Mouse (Mus musculus) brown adipose tissue, adult 24 weeks (tissue): ENCODE data around the gene Padi2. TPM values are rescaled to one million over a fixed set of nuclear protein-coding genes. Genes with fewer than 3 reads are reported as not detected.
A peak's percentile ranks its signal among the peaks of the same experiment; 100 is the strongest.

Experiments
- H3K27ac ChIP-seq: fragments of 200-500 bp; replicated peaks from 2 replicates; pipeline ENCODE4 v1.5.1; 2012; ENCODE audit warnings: low read depth, mild to moderate bottlenecking, low read length
- H3K4me1 ChIP-seq: fragments of 200-500 bp; 2 replicates; pipeline ENCODE4 v1.6.1; 2012; ENCODE audit warnings: low read length, mixed read lengths; ENCODE audit not compliant: control insufficient read depth, insufficient read depth, insufficient read length
- H3K4me3 ChIP-seq: fragments of 200-500 bp; 2 replicates; pipeline ENCODE4 v1.5.1; 2012; ENCODE audit warnings: low read depth, mild to moderate bottlenecking, low read length, moderate library complexity; ENCODE audit not compliant: insufficient read depth
- polyA plus RNA-seq: library from polyadenylated mRNA; stranded (reverse); fragments of >200 nt; gene quantifications from 2 replicates; pipeline ENCODE4 v1.2.4, GENCODE M21; 2012; ENCODE audit not compliant: missing spikeins, insufficient read depth, insufficient read length

Gene Padi2
- polyA plus RNA-seq, 1 experiment, result 1.6 TPM

GRCm38 (mm10) chr4:140928349-140928748, 22.2 kb downstream of the Padi2 start:
- Histone ChIP-seq H3K4me3 (no peak overlapping the region), H3K27ac (no peak overlapping the region), H3K4me1 (no peaks in the 10 kb centered on the region)

DNA sequence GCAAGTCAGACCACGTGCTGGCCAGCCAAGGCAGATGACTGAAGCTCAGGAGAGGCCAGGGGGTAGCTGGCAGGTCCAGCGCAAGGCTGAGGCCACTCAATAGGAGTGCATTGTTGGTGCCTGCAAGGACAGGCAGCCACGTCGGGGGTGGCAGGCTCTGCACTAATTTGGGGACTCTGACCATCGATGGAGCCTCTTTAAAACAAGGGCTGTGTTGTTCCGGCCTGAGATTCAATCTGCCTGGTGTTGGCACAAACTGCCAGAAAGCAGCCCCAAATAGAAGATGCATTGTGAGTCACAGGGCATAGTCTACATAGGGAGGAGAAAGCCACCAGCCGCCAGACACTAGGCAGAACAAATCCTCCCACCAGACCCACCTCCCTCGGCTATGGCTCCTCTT, 23.6 kb downstream of the Padi2 start:
- Histone ChIP-seq H3K4me1 (no peaks in the 10 kb centered on the region), H3K27ac (no peak overlapping the region), H3K4me3 (no peak overlapping the region)

DNA sequence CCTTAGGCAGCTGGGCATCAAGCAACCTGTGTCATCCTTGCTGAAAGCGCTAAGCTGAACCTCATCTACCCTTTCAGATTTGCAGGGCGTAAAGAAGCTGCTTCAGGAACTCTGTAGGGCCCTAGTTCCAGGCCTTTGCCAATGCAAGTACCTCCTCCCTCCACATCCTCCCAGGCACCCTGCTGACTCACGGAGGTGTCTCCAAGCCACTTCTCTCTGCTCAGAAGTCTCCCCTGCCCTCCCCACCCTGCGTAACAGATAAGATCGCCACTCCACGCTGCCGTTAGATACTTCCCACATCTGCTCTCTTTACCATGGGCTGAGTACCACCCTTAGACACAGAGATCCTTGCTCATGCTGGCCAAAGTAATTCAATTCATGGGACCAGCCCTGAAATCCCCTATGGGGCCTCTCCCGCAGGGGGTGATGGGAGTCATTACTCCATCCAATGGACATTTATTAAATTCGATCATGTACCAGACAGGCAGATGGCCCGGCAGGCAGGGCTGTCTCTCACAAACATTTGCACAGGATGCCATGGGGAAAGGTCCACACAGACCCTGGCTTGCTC, 24.8 kb downstream of the Padi2 start:
- Histone ChIP-seq H3K27ac (no peak overlapping the region), H3K4me1 (no peaks in the 10 kb centered on the region)

DNA sequence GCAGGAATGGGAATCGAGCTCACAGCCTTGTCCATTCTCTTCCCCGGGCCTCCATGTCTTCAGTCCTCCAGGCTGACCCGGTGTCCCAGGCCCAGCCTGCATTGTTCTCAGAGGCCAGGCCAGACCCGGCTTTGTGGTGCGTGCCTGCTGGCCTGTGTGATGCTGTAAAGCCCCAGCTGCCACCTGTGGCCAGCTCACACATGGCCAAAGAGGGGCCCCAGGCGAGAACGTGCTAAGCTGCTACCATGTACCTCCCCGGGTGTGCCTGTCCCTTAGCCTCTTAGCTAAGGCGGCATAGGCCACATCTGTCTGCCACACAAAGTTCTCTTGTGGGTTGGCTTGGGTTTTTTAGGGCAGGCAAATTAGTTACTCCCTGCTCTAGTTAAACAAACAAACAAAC, 29.5 kb downstream of the Padi2 start:
- Histone ChIP-seq H3K4me1 (no peaks in the 10 kb centered on the region), H3K27ac (no peak overlapping the region), H3K4me3 (no peak overlapping the region)

More for the DNA sequence above, 24.8 kb downstream of the Padi2 start:
- H3K4me3 ChIP-seq, result no peak overlapping the region

DNA sequence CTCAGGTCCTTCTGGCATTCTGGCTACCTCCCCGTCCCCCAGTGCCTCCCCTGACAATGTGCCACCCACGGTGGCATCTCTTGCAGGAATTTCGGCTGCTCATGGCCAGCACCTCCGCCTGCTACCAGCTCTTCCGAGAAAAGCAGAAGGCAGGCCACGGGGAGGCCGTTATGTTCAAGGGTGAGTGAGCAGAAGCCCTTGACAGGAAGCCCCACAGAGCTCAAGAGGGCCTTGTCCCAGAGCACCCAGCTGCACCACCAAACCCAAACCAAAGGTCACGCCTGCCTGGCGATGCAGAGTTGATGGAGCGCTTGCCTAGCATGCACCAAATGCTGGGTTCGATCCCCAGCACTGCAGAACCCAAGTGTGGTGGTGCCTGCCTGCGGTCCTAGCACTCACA, 38.2 kb downstream of the Padi2 start:
- peak overlapping the region; percentile 24; the same call in 1 of the 2 replicates for H3K27ac ChIP-seq

DNA sequence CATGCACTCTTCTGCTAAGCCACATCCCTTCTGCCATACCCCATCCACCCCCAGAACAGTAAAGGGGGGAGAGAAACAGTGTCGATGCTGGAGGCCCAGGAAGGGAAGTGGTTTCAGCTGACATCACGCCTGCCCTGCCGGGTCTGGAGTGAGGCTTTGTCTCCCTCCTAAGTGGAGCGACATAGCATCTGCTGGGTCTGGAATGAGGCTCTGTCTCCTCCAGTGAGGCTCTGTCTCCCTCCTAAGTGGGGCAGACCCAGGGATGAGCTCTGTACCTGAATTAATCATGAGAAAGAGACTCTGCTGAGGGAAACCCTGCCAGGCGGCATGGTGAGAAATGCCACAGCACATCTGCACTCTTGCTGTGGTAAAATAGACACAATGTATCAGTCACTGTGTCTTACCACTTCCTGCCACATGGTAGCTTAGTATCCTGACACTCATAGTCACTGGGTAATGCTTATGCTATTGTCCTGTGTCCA, 38.9 kb downstream of the Padi2 start:
- 0 out of 2 replicates have a peak overlapping the region, but pooled peaks have one; percentile 36 for H3K27ac ChIP-seq
- no peak overlapping the region for H3K4me3 ChIP-seq
- no peaks in the 10 kb centered on the region for H3K4me1 ChIP-seq

More for the DNA sequence above, 38.2 kb downstream of the Padi2 start:
- Histone ChIP-seq H3K4me1 (no peaks in the 10 kb centered on the region), H3K4me3 (no peak overlapping the region)

DNA sequence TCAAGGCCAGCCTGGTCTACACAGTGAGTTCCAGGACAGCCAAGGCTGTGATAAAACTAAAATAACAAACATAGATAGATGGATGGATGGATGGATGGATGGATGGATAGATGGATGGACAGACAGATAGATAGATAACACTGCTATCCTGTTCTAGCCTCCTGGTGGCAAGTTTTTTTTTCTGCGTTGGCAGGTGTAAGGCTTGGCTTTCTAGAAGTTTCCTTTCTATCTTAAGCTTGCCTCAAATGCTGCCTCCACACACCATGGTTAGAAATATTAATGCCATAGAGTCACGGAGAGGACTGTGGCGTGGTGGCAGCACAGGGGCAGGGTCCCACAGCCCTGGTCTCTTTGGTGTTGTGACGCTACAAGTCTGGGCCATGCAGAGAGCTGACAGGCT, 39.4 kb downstream of the Padi2 start:
- Histone ChIP-seq H3K4me1 (no peaks in the 10 kb centered on the region), H3K4me3 (no peak overlapping the region), H3K27ac (0 out of 2 replicates have a peak overlapping the region, but pooled peaks have one; percentile 12)

- Histone ChIP-seq H3K27ac (no peak overlapping the region), H3K4me3 (no peak overlapping the region), H3K4me1 (no peaks in the 10 kb centered on the region)
Measured at GRCm38 (mm10) chr4:140946048-140946447, 39.9 kb downstream of the Padi2 start.

DNA sequence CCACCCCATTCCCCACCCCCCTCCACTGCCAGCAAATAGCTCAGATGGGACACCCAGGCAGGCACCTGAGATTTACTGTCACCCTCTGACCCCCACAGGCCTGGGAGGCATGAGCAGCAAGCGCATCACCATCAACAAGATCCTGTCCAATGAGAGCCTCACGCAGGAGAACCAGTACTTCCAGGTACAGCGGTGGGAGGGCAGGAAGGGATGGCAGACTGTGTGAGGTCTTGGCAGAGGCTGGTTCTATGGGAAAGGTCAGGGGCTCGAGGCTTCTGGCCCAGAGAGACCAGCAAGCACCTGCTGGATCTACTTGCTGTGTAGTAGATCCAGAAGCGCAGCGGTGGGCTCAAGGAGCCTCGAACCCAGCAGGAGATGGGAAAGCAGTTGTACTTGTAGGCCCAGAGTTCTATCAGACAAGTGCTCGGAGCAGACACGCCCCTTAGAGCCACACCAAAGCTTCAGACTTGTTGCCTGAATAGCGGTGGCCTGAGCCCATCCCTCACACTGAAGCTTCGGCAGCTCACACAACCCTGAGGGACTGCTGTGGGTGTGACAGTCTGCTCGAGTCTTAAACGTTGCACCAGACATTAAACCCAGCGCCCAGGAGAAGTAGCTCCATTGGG, 40.5 kb downstream of the Padi2 start:
- no peaks in the 10 kb centered on the region for H3K4me1 ChIP-seq
- H3K4me3 ChIP-seq, result no peak overlapping the region
- H3K27ac ChIP-seq, result no peak overlapping the region

- Histone ChIP-seq H3K4me1 (no peaks in the 10 kb centered on the region), H3K4me3 (no peak overlapping the region), H3K27ac (no peak overlapping the region)
Measured at GRCm38 (mm10) chr4:140947487-140948440, 41.6 kb downstream of the Padi2 start.

DNA sequence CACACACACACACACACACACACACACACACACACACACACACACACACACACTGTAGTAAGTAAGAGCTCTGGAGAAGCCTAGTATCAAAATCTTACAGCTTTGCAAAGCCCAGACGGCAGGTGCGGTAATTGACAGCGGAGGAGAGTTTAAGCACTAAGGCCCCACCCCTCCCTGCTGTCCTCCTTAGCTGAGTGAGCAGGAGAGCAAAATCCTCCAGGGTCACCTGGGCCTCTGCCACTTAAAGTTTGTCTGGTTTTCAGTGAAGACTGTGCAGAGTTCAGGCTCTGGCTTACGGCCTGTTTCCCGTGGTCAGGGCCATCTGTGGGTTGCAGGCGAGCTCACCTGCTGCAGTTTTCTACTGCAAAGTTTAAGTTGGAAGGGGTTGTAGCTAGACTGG, 42.3 kb downstream of the Padi2 start:
- Histone ChIP-seq H3K4me3 (no peak overlapping the region), H3K4me1 (no peaks in the 10 kb centered on the region), H3K27ac (no peak overlapping the region)

GRCm38 (mm10) chr4:140949052-140949451, 42.9 kb downstream of the Padi2 start:
- no peaks in the 10 kb centered on the region for H3K4me1 ChIP-seq

GRCm38 (mm10) chr4:140949616-140950015, 43.5 kb downstream of the Padi2 start:
- Histone ChIP-seq H3K4me1 (no peaks in the 10 kb centered on the region), H3K4me3 (no peak overlapping the region)

More at GRCm38 (mm10) chr4:140949052-140949451, 42.9 kb downstream of the Padi2 start:
- H3K4me3 ChIP-seq, result no peak overlapping the region
- H3K27ac ChIP-seq, result no peak overlapping the region

DNA sequence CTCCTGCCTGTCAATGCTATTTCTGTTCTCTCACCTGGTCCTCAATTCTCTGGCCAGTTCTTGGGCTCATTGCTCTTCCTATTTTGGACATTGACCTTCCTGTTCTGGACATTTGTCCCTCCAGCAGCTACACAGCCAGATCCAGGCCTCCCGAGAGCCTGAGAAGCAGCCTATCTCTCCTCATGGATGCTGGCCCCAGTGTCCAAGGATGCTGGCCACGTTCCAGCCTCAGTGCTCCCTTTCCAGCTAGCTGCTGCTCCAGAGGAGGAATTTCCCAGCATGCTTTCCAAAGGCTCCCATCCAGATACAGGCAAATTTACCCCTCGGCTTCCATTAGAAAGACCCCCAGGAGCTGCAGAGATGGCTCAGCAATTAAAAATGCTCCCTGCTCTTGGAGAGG, 44.4 kb downstream of the Padi2 start:
- Histone ChIP-seq H3K27ac (no peak overlapping the region), H3K4me3 (no peak overlapping the region), H3K4me1 (no peaks in the 10 kb centered on the region)

More at GRCm38 (mm10) chr4:140949616-140950015, 43.5 kb downstream of the Padi2 start:
- no peak overlapping the region for H3K27ac ChIP-seq
